Mouse (Mus musculus) embryonic stem cell, embryonic (primary cell): ENCODE results near the gene Lrrn1.

Source experiments
- CTCF ChIA-PET, 4 experiments: fragments of 300-600 bp in 2 of 4; fragments of 350-600 bp in 2 of 4; sonication (Branson Sonifier 250); formaldehyde crosslinking; loops; one replicate each; lab custom pipeline; 2022; ENCODE audit warnings: inconsistent platforms in 2 of 4; lab: Charles Lee
- POLR2A ChIA-PET, 4 experiments: fragments of 300-600 bp in 2 of 4; fragments of 350-600 bp in 2 of 4; sonication (Branson Sonifier 250); formaldehyde crosslinking; loops; one replicate each; lab custom pipeline; 2022; ENCODE audit warnings: antibody characterized with exemption in 4 of 4, inconsistent platforms in 1 of 4; lab: Charles Lee

The Lrrn1 gene

DNA sequence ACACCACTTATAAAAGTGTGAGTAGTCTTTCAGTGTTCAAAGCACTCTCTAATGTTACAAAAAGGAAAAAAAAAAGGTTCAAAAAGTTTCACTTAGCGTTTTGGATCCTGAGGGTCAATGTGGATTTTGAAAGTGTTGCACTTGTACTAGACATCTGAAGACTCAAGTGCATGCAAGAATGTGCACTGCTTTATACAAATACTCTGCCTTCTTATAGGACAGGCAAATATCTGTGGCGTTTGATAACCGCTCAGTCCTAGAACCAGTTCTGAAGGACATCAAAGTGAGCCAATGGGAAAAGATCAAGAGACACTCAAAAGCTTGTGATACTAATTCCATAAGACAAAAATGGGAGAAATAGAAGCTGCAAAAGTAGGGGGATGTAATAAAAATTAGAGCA is 45.0 kb downstream of the Lrrn1 start:
- POLR2A ChIA-PET: no interaction called here
- CTCF ChIA-PET: no interaction called here

DNA sequence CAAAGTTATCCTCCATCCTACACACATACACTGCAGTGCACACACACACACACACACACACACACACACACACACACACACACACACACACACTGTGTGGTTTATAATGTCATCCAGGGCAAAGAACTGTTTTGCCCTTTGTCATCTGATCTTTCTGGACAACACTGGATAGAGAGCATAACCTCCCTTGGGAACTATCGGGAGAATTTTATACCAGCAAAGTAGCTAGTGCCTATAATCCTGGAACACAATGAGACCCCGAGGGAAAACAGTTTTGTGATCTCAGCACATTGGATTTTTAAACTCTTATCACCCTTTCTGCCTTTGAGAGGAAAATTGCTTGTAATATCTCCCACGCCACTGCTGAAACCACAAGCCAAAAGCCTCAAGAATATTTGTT is 45.8 kb downstream of the Lrrn1 start:
- CTCF ChIA-PET: no interaction called here
- POLR2A ChIA-PET: interaction anchor here in 1 of 4 experiments (0.6 kb wide), 1 partner anchor 355 kb away, joined by 4 read pairs; no protein-coding TSS in a partner anchor

DNA sequence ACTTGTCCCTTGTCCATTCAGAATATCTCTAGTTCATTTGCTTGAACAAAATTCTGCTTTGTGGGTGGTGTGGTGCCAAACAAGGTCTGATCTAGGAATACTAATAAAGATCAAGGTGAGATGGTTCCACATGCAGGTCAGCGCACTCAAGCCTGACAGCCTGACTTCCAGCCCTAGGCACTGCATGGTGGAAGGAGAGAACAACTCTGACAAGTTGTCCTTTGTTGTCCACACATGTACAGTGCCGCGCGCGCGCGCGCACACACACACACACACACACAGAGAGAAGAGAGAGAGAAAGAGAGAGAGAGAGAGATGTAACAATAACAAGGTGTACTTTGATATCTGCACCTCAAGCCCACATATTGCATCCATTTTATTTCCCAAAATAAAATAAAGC is 47.7 kb downstream of the Lrrn1 start:
- CTCF ChIA-PET: no interaction called here
- POLR2A ChIA-PET: no interaction called here

DNA sequence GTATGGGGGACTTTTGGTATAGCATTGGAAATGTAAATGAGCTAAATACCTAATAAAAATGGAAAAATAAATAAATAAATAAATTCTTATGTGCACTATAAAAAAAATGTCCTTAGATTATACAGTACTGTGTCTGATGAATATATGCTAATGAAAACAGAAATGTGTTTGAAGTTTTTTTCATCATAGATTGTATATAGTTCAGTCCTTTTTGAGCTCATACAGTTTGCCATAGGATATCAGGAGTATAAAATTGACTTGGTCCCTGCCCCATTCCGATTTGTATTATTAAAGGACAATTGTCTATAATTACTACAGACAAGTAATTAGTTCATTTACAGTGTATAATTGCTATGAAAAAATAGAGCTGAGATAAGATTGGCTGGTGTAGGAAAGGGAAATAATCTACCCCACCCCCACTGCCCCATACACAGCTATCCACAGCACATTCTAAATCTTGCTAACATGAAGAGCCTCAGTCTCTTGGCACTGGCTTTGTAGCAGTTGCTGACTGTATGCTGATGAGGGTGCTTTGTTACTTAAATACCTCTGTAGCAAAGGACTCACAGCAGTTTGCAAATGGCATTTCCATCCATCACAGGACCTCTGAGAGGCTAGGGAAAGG is 54.3 kb downstream of the Lrrn1 start:
- POLR2A ChIA-PET: no interaction called here
- CTCF ChIA-PET: interaction anchor here in 2 of 4 experiments (0.6 to 0.9 kb wide), 2 partner anchors 14 to 176 kb away, joined by 3 to 13 read pairs; no protein-coding TSS in a partner anchor

DNA sequence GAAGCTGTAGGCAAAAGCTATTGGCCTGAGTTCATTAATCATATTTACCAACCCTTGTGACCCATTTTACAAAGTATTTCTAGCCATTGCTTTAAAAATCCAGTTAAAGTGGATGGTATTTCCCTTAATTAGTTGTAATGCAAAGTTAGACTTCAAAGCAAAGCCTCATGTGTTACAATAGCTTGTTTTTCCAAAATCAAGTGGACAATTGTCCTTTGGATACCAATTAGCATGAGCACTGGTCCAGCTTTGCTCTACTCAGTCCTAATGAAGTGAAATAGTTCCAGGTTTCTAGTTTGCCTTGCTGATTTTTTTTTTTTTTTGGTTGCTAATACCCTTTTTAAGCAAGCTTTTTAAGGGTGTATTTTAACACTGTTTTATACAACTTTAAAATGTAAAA is 75.6 kb downstream of the Lrrn1 start:
- POLR2A ChIA-PET: no interaction called here
- CTCF ChIA-PET: interaction anchor here in 1 of 4 experiments (0.6 kb wide), 1 partner anchor 48 kb away, joined by 3 read pairs; no protein-coding TSS in a partner anchor

DNA sequence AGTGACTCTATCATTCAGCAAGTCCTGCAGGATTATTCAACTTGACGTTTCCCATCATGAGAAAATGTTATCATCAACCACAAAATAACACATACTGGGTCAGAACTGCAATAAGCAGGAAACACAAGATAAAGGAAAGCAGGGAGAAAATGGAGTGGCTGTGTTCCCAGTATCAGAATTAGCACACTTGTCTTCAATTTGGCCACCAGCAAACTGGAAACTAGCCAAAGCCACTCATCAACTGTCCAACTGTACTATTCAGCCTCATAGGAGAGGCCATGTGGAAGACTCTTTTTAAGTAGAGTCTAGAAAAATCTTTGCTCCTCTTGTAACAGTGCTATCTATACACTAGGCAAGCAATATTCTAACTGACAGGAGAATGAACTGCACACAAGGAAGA is 84.7 kb downstream of the Lrrn1 start:
- ChIA-PET CTCF (no interaction called here), POLR2A (no interaction called here)
